Mouse (Mus musculus): ENCODE results near the gene Nr1h3. TPM values are rescaled to one million over a fixed set of nuclear protein-coding genes. Genes with fewer than 3 reads are reported as not detected.

The Nr1h3 gene
- polyA plus RNA-seq, 1 experiment from 2014 or later: 22.7 TPM

- WGBS: 69% methylated on average over 5 of the region's 5 CpGs
- Histone ChIP-seq H3K4me2 (replicated peaks; ENCODE audit: low read depth) (no peak overlapping the region), H3K27me3 (replicated peaks; ENCODE audit: control insufficient read depth, insufficient read depth, low read length) (no peaks in the 10 kb centered on the region), H3K27ac (ENCODE audit: low read depth, low read length) (no peak overlapping the region), H3K4me1 (replicated peaks; ENCODE audit: control insufficient read depth, insufficient read depth, low read length) (no peaks in the 10 kb centered on the region), H3K9me3 (ENCODE audit: control insufficient read depth) (no peaks in the 10 kb centered on the region), H3K36me3 (ENCODE audit: control insufficient read depth, insufficient read depth) (peaks cover 46% of the 10 kb centered on the region), H3K9ac (ENCODE audit: low read depth, low read length) (no peak overlapping the region), H3K4me3 (ENCODE audit: low read depth, low read length) (no peak overlapping the region)
- no peak for ATAC-seq
- TF ChIP-seq CTCF (IDR thresholded peaks at IDR 0.05; ENCODE audit: low read depth): no peak
Measured at GRCm38 (mm10) chr2:91139311-91139710, 63.3 kb downstream of the Nr1h3 start.

GRCm38 (mm10) chr2:91137481-91137880 is 65.2 kb downstream of the Nr1h3 start:
- no peak for TF ChIP-seq CTCF (IDR thresholded peaks at IDR 0.05; ENCODE audit: low read depth)
- Histone ChIP-seq H3K9ac (ENCODE audit: low read depth, low read length) (no peak overlapping the region), H3K27ac (ENCODE audit: low read depth, low read length) (no peak overlapping the region), H3K27me3 (replicated peaks; ENCODE audit: control insufficient read depth, insufficient read depth, low read length) (no peaks in the 10 kb centered on the region), H3K4me3 (ENCODE audit: low read depth, low read length) (no peak overlapping the region), H3K4me1 (replicated peaks; ENCODE audit: control insufficient read depth, insufficient read depth, low read length) (no peaks in the 10 kb centered on the region), H3K9me3 (ENCODE audit: control insufficient read depth) (no peaks in the 10 kb centered on the region), H3K4me2 (replicated peaks; ENCODE audit: low read depth) (no peak overlapping the region), H3K36me3 (ENCODE audit: control insufficient read depth, insufficient read depth) (peaks cover 30% of the 10 kb centered on the region)
- 87% methylated on average over 6 of the region's 6 CpGs for WGBS
- no peak for ATAC-seq

DNA sequence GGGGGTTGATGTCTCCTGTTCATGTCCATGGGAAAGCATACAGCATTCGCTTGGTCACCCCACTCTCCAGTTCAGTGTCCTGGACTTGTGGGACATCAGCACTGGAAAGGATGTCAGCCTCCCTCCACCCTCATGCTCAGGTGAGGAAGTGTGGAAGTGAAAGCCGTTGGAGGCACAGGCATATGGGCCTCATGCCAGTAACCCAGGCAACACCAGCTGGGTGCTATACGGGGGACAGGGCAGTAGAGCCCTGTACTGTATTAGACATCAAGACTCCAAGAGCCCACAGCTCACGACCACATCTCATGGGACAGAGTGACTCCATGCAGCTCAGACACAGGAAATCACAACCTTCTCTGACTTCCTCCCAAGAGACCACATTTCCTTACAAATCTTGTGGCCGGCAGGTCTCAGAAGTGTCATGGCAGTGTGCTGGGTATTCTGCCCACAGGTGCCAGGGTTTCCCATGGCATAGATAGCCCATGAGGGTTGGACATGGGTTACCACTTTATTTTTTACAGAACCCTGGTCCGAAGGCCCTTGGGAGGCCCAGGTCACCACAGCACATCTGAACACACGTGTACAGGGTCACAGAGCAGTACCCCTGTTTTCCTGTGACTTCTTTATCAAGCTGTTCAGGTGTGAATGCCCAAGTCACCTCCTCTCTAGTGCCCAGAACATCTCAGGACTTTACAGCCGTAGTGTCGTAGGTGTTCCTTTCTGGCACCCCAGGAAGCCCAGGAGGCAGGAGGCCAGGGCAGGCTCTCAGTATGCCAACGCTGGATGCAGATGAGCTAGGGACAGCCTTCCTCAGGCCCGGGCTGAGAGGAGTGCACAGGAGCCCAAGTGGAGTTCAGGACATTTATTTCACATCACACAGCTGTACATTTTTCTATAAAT is 65.9 kb downstream of the Nr1h3 start:
- H3K9ac ChIP-seq (ENCODE audit: low read depth, low read length): no peak overlapping the region
- H3K4me3 ChIP-seq (ENCODE audit: low read depth, low read length): no peak overlapping the region
- H3K4me2 ChIP-seq (replicated peaks; ENCODE audit: low read depth): no peak overlapping the region
- no peak for ATAC-seq
- H3K27ac ChIP-seq (ENCODE audit: low read depth, low read length): no peak overlapping the region
- H3K4me1 ChIP-seq (replicated peaks; ENCODE audit: control insufficient read depth, insufficient read depth, low read length): no peaks in the 10 kb centered on the region
- H3K9me3 ChIP-seq (ENCODE audit: control insufficient read depth): no peaks in the 10 kb centered on the region
- WGBS: 82% methylated on average over 11 of the region's 11 CpGs
- no peaks in the 10 kb centered on the region for H3K27me3 ChIP-seq (replicated peaks; ENCODE audit: control insufficient read depth, insufficient read depth, low read length)
- peaks cover 23% of the 10 kb centered on the region for H3K36me3 ChIP-seq (ENCODE audit: control insufficient read depth, insufficient read depth)
- no peak for TF ChIP-seq CTCF (IDR thresholded peaks at IDR 0.05; ENCODE audit: low read depth)

Other genes starting within 250 kb of the Nr1h3 start
- gene Rapsn, start 167.2 kb downstream of the Nr1h3 start, polyA plus RNA-seq (2015; fragmentation: Nextera tagmentation; extraction: Ambion mirVana): 0.50 and 0.55 TPM in 2 replicates
- gene Psmc3, start 148.8 kb downstream of the Nr1h3 start, polyA plus RNA-seq (2015; fragmentation: Nextera tagmentation; extraction: Ambion mirVana): 155 and 163 TPM in 2 replicates
- gene Slc39a13, start 132.4 kb downstream of the Nr1h3 start, polyA plus RNA-seq (2015; fragmentation: Nextera tagmentation; extraction: Ambion mirVana): 12.6 and 15.0 TPM in 2 replicates
- 5.1 and 7.3 TPM in 2 replicates for gene Spi1, start 120.4 kb downstream of the Nr1h3 start, polyA plus RNA-seq (2015; fragmentation: Nextera tagmentation; extraction: Ambion mirVana)
- gene Mybpc3, start 84.7 kb downstream of the Nr1h3 start, polyA plus RNA-seq (2015; fragmentation: Nextera tagmentation; extraction: Ambion mirVana): not detected in 2 replicates
- gene Madd, start 19.0 kb downstream of the Nr1h3 start, polyA plus RNA-seq (2015; fragmentation: Nextera tagmentation; extraction: Ambion mirVana): 3.1 and 4.7 TPM in 2 replicates
- gene Acp2, start 51 bp upstream of the Nr1h3 start, polyA plus RNA-seq (2015; fragmentation: Nextera tagmentation; extraction: Ambion mirVana): 20.4 and 20.5 TPM in 2 replicates
- 4.4 and 6.1 TPM in 2 replicates for gene Ddb2, start 34.1 kb upstream of the Nr1h3 start, polyA plus RNA-seq (2015; fragmentation: Nextera tagmentation; extraction: Ambion mirVana)
- 6.5 and 7.3 TPM in 2 replicates for gene Pacsin3, start 53.1 kb upstream of the Nr1h3 start, polyA plus RNA-seq (2015; fragmentation: Nextera tagmentation; extraction: Ambion mirVana)
- 37.6 and 39.0 TPM in 2 replicates for gene Arfgap2, start 62.1 kb upstream of the Nr1h3 start, polyA plus RNA-seq (2015; fragmentation: Nextera tagmentation; extraction: Ambion mirVana)
- gene 1110051M20Rik, start 241.9 kb upstream of the Nr1h3 start, polyA plus RNA-seq (2015; fragmentation: Nextera tagmentation; extraction: Ambion mirVana): 13.5 and 15.6 TPM in 2 replicates

Measured in intestine, postnatal 0 days (tissue).